Mouse (Mus musculus): ENCODE measurements at regions not wholly inside any gene's neighbourhood (a gene's known extent, or its start where the extent isn't known, plus 50 kb on each side); places are given as distances from the start of the nearest gene placed in this dataset.
"Not testable (repeated sequence)": the region's sequence is repeated elsewhere in the genome, so short reads cannot be mapped to it uniquely, and the experiment has no call there.

DNA sequence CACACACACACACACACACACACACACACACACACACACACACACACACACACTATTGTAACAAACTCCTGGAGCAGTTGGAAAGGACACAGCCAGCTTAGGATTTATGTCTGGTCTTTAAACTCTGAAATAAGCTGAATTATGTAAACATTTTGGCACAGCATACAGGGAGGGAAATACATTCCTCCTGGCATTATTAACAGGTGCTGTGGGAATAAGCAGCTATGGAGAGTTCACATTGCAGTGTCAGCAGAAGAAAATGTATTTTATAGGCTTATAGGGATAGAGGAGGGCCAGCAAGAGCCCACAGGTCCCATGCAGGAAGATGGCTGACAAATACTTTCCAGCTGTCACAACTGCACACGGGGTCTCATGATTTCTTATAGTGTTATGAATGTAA, 100.8 kb upstream of the Arhgap20 start:
- DNase-seq: no peak

GRCm38 (mm10) chr9:51664876-51665275, 100.3 kb upstream of the Arhgap20 start:
- no peak for DNase-seq

DNA sequence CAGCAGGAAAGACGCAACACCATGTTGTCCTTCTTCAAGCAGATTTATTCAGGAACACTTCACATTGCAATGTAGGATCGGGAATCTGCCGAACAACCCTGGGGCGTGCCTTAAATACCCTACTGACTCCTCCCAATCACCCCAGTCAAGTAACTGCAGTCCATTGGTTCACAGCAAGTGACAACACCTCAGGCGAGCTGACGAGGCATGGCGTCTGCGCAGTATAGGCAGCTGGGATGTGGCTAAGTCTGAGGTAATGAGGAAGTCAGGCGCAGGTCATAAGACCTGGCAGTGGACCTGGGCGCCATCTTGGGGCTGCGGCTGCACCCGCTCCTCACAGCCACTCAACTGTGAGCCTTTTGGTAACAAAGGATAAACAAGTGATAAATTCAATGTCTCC, 96.2 kb upstream of the Arhgap20 start:
- DNase-seq: not testable (repeated sequence)

GRCm38 (mm10) chr9:51670531-51670930, 94.6 kb upstream of the Arhgap20 start:
- DNase-seq: no peak

GRCm38 (mm10) chr9:51686536-51686935, 78.6 kb upstream of the Arhgap20 start:
- DNase-seq: no peak

- no peak for DNase-seq
These were observed 50.8 kb upstream of the Arhgap20 start for GRCm38 (mm10) chr9:51714326-51714725.

All from gastrocnemius, postnatal 25 days (tissue).